Mouse (Mus musculus) heart, postnatal 0 days (tissue): ENCODE results near the gene Tatdn2. TPM values are rescaled to one million over a fixed set of nuclear protein-coding genes. Genes with fewer than 3 reads are reported as not detected.

Experiments used
- ATAC-seq: fragments of 200-750 bp; cut with Nextera tagmentation; 2 replicates; pipeline ENCODE4 v1.8.0; 2017; ENCODE audit warnings: low read depth, moderate number of reproducible peaks, moderate library complexity; ENCODE audit not compliant: insufficient read depth
- DNase-seq: peaks from one replicate; pipeline ENCODE4 v3.0.0-alpha.2; 2016; ENCODE audit warnings: low spot score
- H3K27ac ChIP-seq: fragments of 300-500 bp; sonication (generic); 2 replicates; pipeline ENCODE4 v1.5.1; 2014; ENCODE audit warnings: low read depth, mild to moderate bottlenecking
- H3K27me3 ChIP-seq: fragments of 300-500 bp; sonication (generic); 2 replicates; pipeline ENCODE4 v1.6.1; 2014; ENCODE audit warnings: low read length, mixed read lengths; ENCODE audit not compliant: control insufficient read depth, insufficient read depth
- H3K36me3 ChIP-seq: fragments of 300-500 bp; sonication (generic); replicated peaks from 2 replicates; pipeline ENCODE4 v1.6.1; 2014; ENCODE audit warnings: low read length, mixed read lengths; ENCODE audit not compliant: control insufficient read depth, insufficient read depth
- H3K4me1 ChIP-seq: fragments of 300-500 bp; sonication (generic); 2 replicates; pipeline ENCODE4 v1.6.1; 2014; ENCODE audit warnings: antibody characterized with exemption; ENCODE audit not compliant: control insufficient read depth, insufficient read depth
- H3K4me2 ChIP-seq: fragments of 300-500 bp; sonication (generic); 2 replicates; pipeline ENCODE4 v1.6.1; 2014; ENCODE audit warnings: low read depth, mild to moderate bottlenecking, low read length, moderate library complexity
- H3K4me3 ChIP-seq: fragments of 300-500 bp; sonication (generic); 2 replicates; pipeline ENCODE4 v1.5.1; 2014; ENCODE audit warnings: low read depth, low read length
- H3K9ac ChIP-seq: fragments of 300-500 bp; sonication (generic); replicated peaks from 2 replicates; pipeline ENCODE4 v1.6.1; 2014; ENCODE audit warnings: low read depth, low read length, mixed read lengths
- H3K9me3 ChIP-seq: fragments of 300-500 bp; sonication (generic); replicated peaks from 2 replicates; pipeline ENCODE4 v1.6.1; 2016; ENCODE audit warnings: low read length; ENCODE audit not compliant: control insufficient read depth
- CTCF ChIP-seq: IDR thresholded peaks from 2 replicates; pipeline ENCODE4 v1.5.1; 2016; ENCODE audit warnings: antibody characterized with exemption, control low read depth, low read depth
- EP300 ChIP-seq: IDR thresholded peaks from 2 replicates; pipeline ENCODE4 v1.6.1; 2016; ENCODE audit warnings: antibody characterized with exemption, low read depth
- WGBS: fragments of 180-500 bp; shearing (Covaris S2); extraction: QIAGEN DNeasy Blood & Tissue Kit; methylation state at CpG from one replicate; pipeline ENCODE4 v1.1.7; 2014; 5-methylcytosine and 5-hydroxymethylcytosine counted together
- microRNA-seq: library from miRNA; unstranded; fragments of <30 nt; microRNA quantifications from one replicate; pipeline ENCODE4, GENCODE M21; 2016
- polyA plus RNA-seq: library from polyadenylated mRNA; unstranded; fragments of >200 nt; fragmentation: Nextera tagmentation; extraction: Ambion mirVana; gene quantifications from 2 replicates; pipeline ENCODE4 v1.2.1, GENCODE M21; 2015
- total RNA-seq: library from RNA; depleted of rRNA; stranded (reverse); fragments of >200 nt; gene quantifications from 2 replicates; pipeline ENCODE4 v1.2.3, GENCODE M21; 2014; ENCODE audit warnings: low replicate concordance; rRNA removed

The Tatdn2 gene
- total and polyA plus RNA-seq, 2 experiments from 2014 or later: 1.1 to 32.1 TPM

- no peak for DNase-seq
- no peak overlapping the region for H3K4me2 ChIP-seq
- no peak overlapping the region for H3K9ac ChIP-seq
- H3K36me3 ChIP-seq: no peaks in the 10 kb centered on the region
- H3K4me3 ChIP-seq: no peak overlapping the region
- H3K4me1 ChIP-seq: no peaks in the 10 kb centered on the region
- no peak for ATAC-seq
- no peak for TF ChIP-seq EP300
- no peak for TF ChIP-seq CTCF
- peaks cover 22% of the 10 kb centered on the region for H3K27me3 ChIP-seq
- no peaks in the 10 kb centered on the region for H3K9me3 ChIP-seq
- no peak overlapping the region for H3K27ac ChIP-seq
Observed at GRCm38 (mm10) chr6:113745117-113745516, 48.3 kb downstream of the Tatdn2 start.

GRCm38 (mm10) chr6:113747284-113747683, 50.4 kb downstream of the Tatdn2 start:
- H3K9me3 ChIP-seq: no peaks in the 10 kb centered on the region
- WGBS: 70% methylated on average over 14 of the region's 14 CpGs
- no peak for TF ChIP-seq CTCF
- no peak for TF ChIP-seq EP300
- DNase-seq (no peak), ATAC-seq (no peak)
- H3K4me3 ChIP-seq: no peak overlapping the region
- H3K27ac ChIP-seq: no peak overlapping the region
- H3K27me3 ChIP-seq: peaks cover 25% of the 10 kb centered on the region
- H3K9ac ChIP-seq: no peak overlapping the region
- no peaks in the 10 kb centered on the region for H3K36me3 ChIP-seq
- no peaks in the 10 kb centered on the region for H3K4me1 ChIP-seq
- H3K4me2 ChIP-seq: no peak overlapping the region

GRCm38 (mm10) chr6:113748351-113748750, 51.5 kb downstream of the Tatdn2 start:
- H3K9ac ChIP-seq: no peak overlapping the region
- DNase-seq (no peak), ATAC-seq (no peak)
- H3K27me3 ChIP-seq: peaks cover 25% of the 10 kb centered on the region
- no peak overlapping the region for H3K4me2 ChIP-seq
- no peak for TF ChIP-seq CTCF
- TF ChIP-seq EP300: no peak
- H3K27ac ChIP-seq: no peak overlapping the region
- H3K36me3 ChIP-seq: no peaks in the 10 kb centered on the region
- no peaks in the 10 kb centered on the region for H3K9me3 ChIP-seq
- H3K4me3 ChIP-seq: no peak overlapping the region
- no peaks in the 10 kb centered on the region for H3K4me1 ChIP-seq
- WGBS: 25% methylated on average over 26 of the region's 26 CpGs

GRCm38 (mm10) chr6:113749119-113749685, 52.4 kb downstream of the Tatdn2 start:
- DNase-seq (no peak), ATAC-seq (no peak)
- no peaks in the 10 kb centered on the region for H3K9me3 ChIP-seq
- no peak for TF ChIP-seq EP300
- TF ChIP-seq CTCF: no peak
- WGBS: 56% methylated on average over 17 of the region's 17 CpGs
- H3K4me2 ChIP-seq: no peak overlapping the region
- peaks cover 25% of the 10 kb centered on the region for H3K27me3 ChIP-seq
- H3K27ac ChIP-seq: no peak overlapping the region
- no peak overlapping the region for H3K4me3 ChIP-seq
- no peaks in the 10 kb centered on the region for H3K4me1 ChIP-seq
- no peak overlapping the region for H3K9ac ChIP-seq
- no peaks in the 10 kb centered on the region for H3K36me3 ChIP-seq

Small RNA genes within 50 kb of the gene (microRNA-seq; reads per million reads assigned to microRNA genes)
- gene Mir7042: 1.4 reads per million

Other genes starting within 250 kb of the Tatdn2 start
- gene Il17re, start 238.6 kb upstream of the Tatdn2 start, total RNA-seq: 0.70 and 2.2 TPM in 2 replicates
- gene Il17re, start 238.6 kb upstream of the Tatdn2 start, polyA plus RNA-seq: 0.85 and 0.91 TPM in 2 replicates
- gene Il17rc, start 225.6 kb upstream of the Tatdn2 start, total RNA-seq: 20.3 and 22.1 TPM in 2 replicates
- gene Il17rc, start 225.6 kb upstream of the Tatdn2 start, polyA plus RNA-seq: 11.6 and 12.1 TPM in 2 replicates
- gene Creld1, start 213.8 kb upstream of the Tatdn2 start, total RNA-seq: 27.1 and 34.5 TPM in 2 replicates
- 27.5 and 32.1 TPM in 2 replicates for gene Creld1, start 213.8 kb upstream of the Tatdn2 start, polyA plus RNA-seq
- gene Prrt3, start 195.1 kb upstream of the Tatdn2 start, total RNA-seq: not detected in 2 replicates
- gene Prrt3, start 195.1 kb upstream of the Tatdn2 start, polyA plus RNA-seq: 0.07 and 0.20 TPM in 2 replicates
- gene Emc3, start 165.4 kb upstream of the Tatdn2 start, total RNA-seq: 68.9 and 78.3 TPM in 2 replicates
- 79.4 and 82.9 TPM in 2 replicates for gene Emc3, start 165.4 kb upstream of the Tatdn2 start, polyA plus RNA-seq
- 9.0 and 14.5 TPM in 2 replicates for gene Fancd2, start 165.4 kb upstream of the Tatdn2 start, total RNA-seq
- gene Fancd2, start 165.4 kb upstream of the Tatdn2 start, polyA plus RNA-seq: 1.9 and 2.4 TPM in 2 replicates
- not detected in 2 replicates for gene Fancd2os, start 96.3 kb upstream of the Tatdn2 start, total RNA-seq
- gene Fancd2os, start 96.3 kb upstream of the Tatdn2 start, polyA plus RNA-seq: not detected in 2 replicates
- gene Brk1, start 92.3 kb upstream of the Tatdn2 start, total RNA-seq: 174 and 265 TPM in 2 replicates
- 169 and 173 TPM in 2 replicates for gene Brk1, start 92.3 kb upstream of the Tatdn2 start, polyA plus RNA-seq
- 23.5 and 24.3 TPM in 2 replicates for gene Vhl, start 73.1 kb upstream of the Tatdn2 start, total RNA-seq
- 17.2 and 18.0 TPM in 2 replicates for gene Vhl, start 73.1 kb upstream of the Tatdn2 start, polyA plus RNA-seq
- 7.0 and 23.2 TPM in 2 replicates for gene Irak2, start 58.6 kb upstream of the Tatdn2 start, total RNA-seq
- gene Irak2, start 58.6 kb upstream of the Tatdn2 start, polyA plus RNA-seq: 5.8 and 6.3 TPM in 2 replicates
- gene Ghrl, start 22.8 kb downstream of the Tatdn2 start, total RNA-seq: not detected in 2 replicates
- 0.23 TPM in 1 of 2 replicates, not detected in the other for gene Ghrl, start 22.8 kb downstream of the Tatdn2 start, polyA plus RNA-seq
- gene Sec13, start 43.7 kb downstream of the Tatdn2 start, total RNA-seq: 141 and 159 TPM in 2 replicates
- gene Sec13, start 43.7 kb downstream of the Tatdn2 start, polyA plus RNA-seq: 165 and 175 TPM in 2 replicates